Mouse (Mus musculus) megakaryocyte-erythroid progenitor cell, adult 5-6 weeks (primary cell): ENCODE results near the gene Dram1. TPM values are rescaled to one million over a fixed set of nuclear protein-coding genes. Genes with fewer than 3 reads are reported as not detected.
A peak's percentile ranks its signal among the peaks of the same experiment; 100 is the strongest.

Experiments used
- ATAC-seq: replicated peaks from 2 replicates; pipeline ENCODE4 v1.8.0; 2016; ENCODE audit warnings: mild to moderate bottlenecking, inconsistent platforms; ENCODE audit not compliant: severe bottlenecking, poor library complexity, low FRiP score, low TSS enrichment
- total RNA-seq, 2 experiments: library from RNA; stranded (forward) in 1 of 2; stranded (reverse) in 1 of 2; fragments of 200-1000, 215-1000 nt in 1 of 2; fragments of >200 nt in 1 of 2; fragmentation: Nextera tagmentation in 1 of 2; gene quantifications; 2 replicates each; pipeline ENCODE4 v1.2.3; 2014 to 2017

The Dram1 gene
- total RNA-seq, 2 experiments from 2014 or later: 0.80 TPM; not detected in 1

DNA sequence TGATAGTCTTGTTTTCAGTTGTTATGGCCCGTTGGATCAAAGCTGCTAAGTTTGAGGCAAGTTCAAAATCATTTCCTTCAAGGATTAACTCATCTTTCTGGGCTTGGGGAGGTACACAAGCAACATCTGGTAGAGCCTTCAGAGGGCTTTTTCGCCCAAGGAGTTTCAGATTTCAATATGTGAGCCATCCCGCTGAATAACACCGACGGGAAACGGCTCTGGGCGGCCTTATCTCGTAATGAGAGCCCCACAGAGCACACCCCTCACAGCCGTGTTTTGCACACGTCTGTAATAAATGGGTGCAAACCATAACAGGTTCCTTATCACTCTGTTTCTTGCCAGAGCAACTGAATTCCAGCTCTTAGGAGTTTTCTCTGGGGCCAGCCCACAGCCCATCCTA lies 69.0 kb downstream of the Dram1 start:
- ATAC-seq: no peak

- ATAC-seq: peak; percentile 65
Measured at GRCm38 (mm10) chr10:88306235-88306634, 72.6 kb downstream of the Dram1 start.

GRCm38 (mm10) chr10:88304302-88304701 lies 74.6 kb downstream of the Dram1 start:
- peak; percentile 77 for ATAC-seq

GRCm38 (mm10) chr10:88303079-88303478 lies 75.8 kb downstream of the Dram1 start:
- no peak for ATAC-seq

DNA sequence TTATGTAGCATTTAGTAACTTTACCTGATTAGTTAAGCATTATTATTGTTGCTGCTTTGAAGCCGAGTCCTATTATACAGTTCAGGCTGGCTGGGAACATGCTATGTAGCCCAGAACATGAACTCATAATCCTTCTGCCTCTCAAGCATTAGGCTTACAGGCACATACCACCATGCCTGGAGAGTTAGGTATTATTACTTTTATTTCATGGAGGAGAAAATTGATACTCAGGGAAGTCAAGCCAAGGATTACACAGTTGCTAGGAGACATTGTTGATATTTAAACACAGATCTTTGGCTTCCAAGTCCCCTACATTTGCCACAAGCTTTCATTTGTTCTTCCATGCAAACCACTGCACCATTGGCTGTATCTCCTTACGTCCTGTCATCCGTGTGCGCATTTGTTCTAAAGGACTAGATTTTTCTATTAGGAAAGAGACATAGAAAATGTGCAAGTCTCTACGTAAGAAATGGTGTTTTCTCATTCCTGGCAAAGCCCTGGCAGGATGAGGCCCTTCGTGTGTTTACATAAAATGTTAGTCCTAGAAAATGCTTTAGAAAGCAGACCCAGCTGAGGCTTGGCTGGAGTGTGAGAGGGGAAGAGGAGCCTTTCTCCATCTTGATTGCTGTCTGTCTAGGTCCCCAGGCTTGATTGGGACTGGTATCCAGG lies 76.9 kb downstream of the Dram1 start:
- no peak for ATAC-seq

DNA sequence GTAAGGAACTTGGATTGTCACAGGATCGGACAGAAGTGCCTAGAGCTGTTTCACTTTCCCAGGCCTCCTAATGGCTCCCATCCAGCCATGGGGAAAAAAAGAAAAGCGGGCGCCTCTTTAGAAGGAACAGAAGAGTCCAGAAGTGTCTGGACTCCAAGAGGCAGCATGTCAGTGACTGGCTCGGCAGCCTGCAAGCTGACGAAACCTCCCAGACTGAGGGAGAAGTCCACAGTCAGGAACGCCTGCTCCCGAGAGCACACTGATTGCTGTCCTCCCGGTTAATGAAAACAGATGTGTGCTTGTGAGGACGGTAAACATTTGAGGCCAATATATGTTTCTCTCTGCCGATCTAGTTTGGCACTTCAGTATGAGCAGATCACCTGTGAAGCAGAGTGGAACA lies 81.9 kb downstream of the Dram1 start:
- no peak for ATAC-seq

DNA sequence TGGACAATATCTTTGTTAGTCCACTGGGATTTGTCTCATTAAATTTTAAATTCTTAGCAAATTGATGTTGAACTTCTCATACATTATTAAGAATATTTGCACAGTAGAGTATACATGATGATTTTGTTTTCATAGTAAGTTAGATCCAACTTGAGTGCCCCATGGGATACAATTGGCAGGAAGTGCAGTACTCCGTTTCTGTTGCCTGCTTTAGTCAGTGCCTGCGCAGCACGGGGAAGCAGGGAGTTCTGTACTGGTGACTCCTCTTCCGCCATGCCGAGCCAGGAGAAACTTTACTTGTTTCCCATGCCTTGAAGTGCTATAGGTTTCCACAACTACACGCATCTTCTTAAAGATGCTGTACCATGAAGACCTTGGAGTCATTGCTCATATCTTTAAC lies 83.8 kb downstream of the Dram1 start:
- no peak for ATAC-seq

- no peak for ATAC-seq
Measured at GRCm38 (mm10) chr10:88288061-88288460, 90.8 kb downstream of the Dram1 start.

GRCm38 (mm10) chr10:88287261-88287660 lies 91.6 kb downstream of the Dram1 start:
- ATAC-seq: no peak

- ATAC-seq: no peak
Measured at GRCm38 (mm10) chr10:88284343-88284990, 94.4 kb downstream of the Dram1 start.

GRCm38 (mm10) chr10:88281699-88282098 lies 97.2 kb downstream of the Dram1 start:
- no peak for ATAC-seq

DNA sequence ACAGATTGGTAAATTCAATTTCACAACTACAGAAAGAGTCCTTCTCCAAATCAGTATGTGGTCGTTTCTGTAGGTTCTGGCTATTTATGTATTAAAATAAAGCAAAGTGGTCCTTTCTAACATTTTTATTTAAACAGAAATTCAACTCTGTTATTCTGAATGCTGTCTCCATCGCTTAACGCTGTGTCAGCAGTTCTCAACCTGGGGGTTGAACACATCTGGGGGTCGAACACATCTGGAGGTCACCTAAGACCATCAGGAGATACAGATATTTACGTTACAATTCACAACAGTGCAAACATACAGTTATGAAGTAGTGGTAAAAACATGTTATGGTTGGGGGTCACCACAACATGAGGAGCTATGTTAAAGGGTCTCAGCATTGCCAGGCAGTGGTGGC lies 104.8 kb downstream of the Dram1 start:
- ATAC-seq: no peak

Other genes with a start within 250 kb of the Dram1 start
- 12.6 and 22.4 TPM in 2 replicates for gene Parpbp, start 232.1 kb downstream of the Dram1 start, total RNA-seq (2014; fragmentation: Nextera tagmentation)
- 15.8 and 28.6 TPM in 2 replicates for gene Parpbp, start 232.1 kb downstream of the Dram1 start, total RNA-seq (2017)
- 39.6 and 50.6 TPM in 2 replicates for gene Nup37, start 232.1 kb downstream of the Dram1 start, total RNA-seq (2014; fragmentation: Nextera tagmentation)
- 67.1 and 72.9 TPM in 2 replicates for gene Nup37, start 232.1 kb downstream of the Dram1 start, total RNA-seq (2017)
- 35.0 and 69.9 TPM in 2 replicates for gene Washc3, start 178.0 kb downstream of the Dram1 start, total RNA-seq (2014; fragmentation: Nextera tagmentation)
- 21.4 and 33.3 TPM in 2 replicates for gene Washc3, start 178.0 kb downstream of the Dram1 start, total RNA-seq (2017)
- gene Gnptab, start 52 bp upstream of the Dram1 start, total RNA-seq (2014; fragmentation: Nextera tagmentation): 37.1 and 44.4 TPM in 2 replicates
- 39.3 and 45.2 TPM in 2 replicates for gene Gnptab, start 52 bp upstream of the Dram1 start, total RNA-seq (2017)
- gene Sycp3, start 80.5 kb upstream of the Dram1 start, total RNA-seq (2014; fragmentation: Nextera tagmentation): 1.4 TPM in 1 of 2 replicates, not detected in the other
- gene Sycp3, start 80.5 kb upstream of the Dram1 start, total RNA-seq (2017): not detected in 2 replicates
- 6.9 and 7.5 TPM in 2 replicates for gene Chpt1, start 125.0 kb upstream of the Dram1 start, total RNA-seq (2014; fragmentation: Nextera tagmentation)
- gene Chpt1, start 125.0 kb upstream of the Dram1 start, total RNA-seq (2017): 2.9 and 7.7 TPM in 2 replicates
- not detected in 2 replicates for gene Mybpc1, start 226.1 kb upstream of the Dram1 start, total RNA-seq (2014; fragmentation: Nextera tagmentation)
- not detected in 2 replicates for gene Mybpc1, start 226.1 kb upstream of the Dram1 start, total RNA-seq (2017)